In genomic region chr16:78156138-78156875, GRCm38 (mm10) we compare ENCODE assay signal across 8 mouse cellular contexts.
A peak's percentile ranks its signal among the peaks of the same experiment; 100 is the strongest.
DNase-seq lines count a peak whose midpoint lies in the region; ATAC-seq and TF ChIP-seq lines count a peak whose summit lies in the region.

No protein-coding gene starts in this region.

- no peak overlapping the region for H3K4me3 ChIP-seq in forebrain, embryonic 11.5 days (ENCODE audit: low read depth, low read length)
- H3K4me3 ChIP-seq in forebrain, embryonic 10.5 days: no peak overlapping the region
- peak overlapping the region; percentile 20 for H3K4me3 ChIP-seq in forebrain, postnatal 0 days (ENCODE audit: low read depth, low read length)

- H3K27ac ChIP-seq in forebrain, embryonic 11.5 days (ENCODE audit: low read depth, low read length): no peak overlapping the region
- H3K27ac ChIP-seq in forebrain, embryonic 10.5 days: no peak overlapping the region
- H3K27ac ChIP-seq in forebrain, postnatal 0 days (ENCODE audit: low read depth, low read length): peak overlapping the region; percentile 71

- TF ChIP-seq CTCF in forebrain, postnatal 0 days (IDR thresholded peaks at IDR 0.05; ENCODE audit: low read depth): peak; percentile 88

- DNase-seq in forebrain, embryonic 11.5 days (ENCODE audit: low spot score): no peak
- no peak for DNase-seq in forebrain, embryonic 10.5 days (ENCODE audit: extremely low spot score, low spot score)
- DNase-seq in cerebellum, adult 18-20 months: peak; percentile 25 to 37
- peak; percentile 91 for DNase-seq in forebrain, postnatal 0 days
- peak; percentile 28 for DNase-seq in hindlimb bud, embryonic 11.5 days (ENCODE audit: extremely low spot score, low read depth, low spot score)
- DNase-seq in left cerebral cortex, postnatal 4 days: peak; percentile 52
- DNase-seq in right cerebral cortex, adult 18-20 months: peak; percentile 47
- DNase-seq in liver: no peak

- no peaks in the 10 kb centered on the region for H3K27me3 ChIP-seq in forebrain, embryonic 11.5 days (ENCODE audit: control insufficient read depth, insufficient read depth, low read length)
- no peaks in the 10 kb centered on the region for H3K27me3 ChIP-seq in forebrain, embryonic 10.5 days (ENCODE audit: poor library complexity, severe bottlenecking)
- no peaks in the 10 kb centered on the region for H3K27me3 ChIP-seq in forebrain, postnatal 0 days (ENCODE audit: insufficient read depth, low read length)

- no peaks in the 10 kb centered on the region for H3K4me1 ChIP-seq in forebrain, embryonic 11.5 days (replicated peaks; ENCODE audit: control insufficient read depth, insufficient read depth, low read length)
- no peaks in the 10 kb centered on the region for H3K4me1 ChIP-seq in forebrain, embryonic 10.5 days
- no peaks in the 10 kb centered on the region for H3K4me1 ChIP-seq in forebrain, postnatal 0 days (ENCODE audit: insufficient read depth)

- no peak overlapping the region for H3K4me2 ChIP-seq in forebrain, embryonic 11.5 days (ENCODE audit: low read depth, low read length, severe bottlenecking)
- peak overlapping the region; percentile 24 for H3K4me2 ChIP-seq in forebrain, postnatal 0 days (ENCODE audit: low read depth)

- no peaks in the 10 kb centered on the region for H3K9me3 ChIP-seq in forebrain, embryonic 11.5 days (ENCODE audit: control insufficient read depth, low read length)
- no peaks in the 10 kb centered on the region for H3K9me3 ChIP-seq in forebrain, embryonic 10.5 days
- H3K9me3 ChIP-seq in forebrain, postnatal 0 days (ENCODE audit: low read length): no peaks in the 10 kb centered on the region

- 40% methylated on average over 7 of the region's 7 CpGs for WGBS in forebrain, embryonic 11.5 days
- WGBS in forebrain, embryonic 10.5 days: 58% methylated on average over 7 of the region's 7 CpGs
- 3% methylated on average over 7 of the region's 7 CpGs for WGBS in forebrain, postnatal 0 days

- peak; percentile 86 for ATAC-seq in forebrain, embryonic 11.5 days (replicated peaks; ENCODE audit: low FRiP score)
- peak; percentile 100 for ATAC-seq in forebrain, postnatal 0 days

- no peaks in the 10 kb centered on the region for H3K36me3 ChIP-seq in forebrain, embryonic 11.5 days (ENCODE audit: control insufficient read depth, insufficient read depth, low read length)
- no peaks in the 10 kb centered on the region for H3K36me3 ChIP-seq in forebrain, embryonic 10.5 days (replicated peaks)
- no peaks in the 10 kb centered on the region for H3K36me3 ChIP-seq in forebrain, postnatal 0 days (ENCODE audit: insufficient read depth)

- intact Hi-C loops in left cerebral cortex, postnatal 4 days (cut with DNase I): loop anchor here (5.0 to 10.0 kb wide), 7 partner anchors 272 to 1029 kb away; partner anchors contain the start of gene Gm11146

- no peak overlapping the region for H3K9ac ChIP-seq in forebrain, embryonic 11.5 days (ENCODE audit: low read length)
- H3K9ac ChIP-seq in forebrain, postnatal 0 days: peak overlapping the region; percentile 29

Comparison
In these comparisons a context has a peak if more than half of its experiments do, and no peak if none do; other contexts are left out.
1. DNase-seq: peak in cerebellum, adult 18-20 months (2 of 2), forebrain, postnatal 0 days (single experiment), hindlimb bud, embryonic 11.5 days (single experiment), left cerebral cortex, postnatal 4 days (single experiment) and right cerebral cortex, adult 18-20 months (single experiment); none in forebrain, embryonic 11.5 days (single experiment), forebrain, embryonic 10.5 days (single experiment) and liver (single experiment).